Mouse (Mus musculus) cerebellum, postnatal 14 days (tissue): ENCODE results near the gene Hras.

Experiments
- DNase-seq, 2 experiments: peaks; one replicate each; pipeline ENCODE4 v3.0.0; 2021; ENCODE audit warnings: mixed read lengths in 2 of 2

Gene Hras

DNA sequence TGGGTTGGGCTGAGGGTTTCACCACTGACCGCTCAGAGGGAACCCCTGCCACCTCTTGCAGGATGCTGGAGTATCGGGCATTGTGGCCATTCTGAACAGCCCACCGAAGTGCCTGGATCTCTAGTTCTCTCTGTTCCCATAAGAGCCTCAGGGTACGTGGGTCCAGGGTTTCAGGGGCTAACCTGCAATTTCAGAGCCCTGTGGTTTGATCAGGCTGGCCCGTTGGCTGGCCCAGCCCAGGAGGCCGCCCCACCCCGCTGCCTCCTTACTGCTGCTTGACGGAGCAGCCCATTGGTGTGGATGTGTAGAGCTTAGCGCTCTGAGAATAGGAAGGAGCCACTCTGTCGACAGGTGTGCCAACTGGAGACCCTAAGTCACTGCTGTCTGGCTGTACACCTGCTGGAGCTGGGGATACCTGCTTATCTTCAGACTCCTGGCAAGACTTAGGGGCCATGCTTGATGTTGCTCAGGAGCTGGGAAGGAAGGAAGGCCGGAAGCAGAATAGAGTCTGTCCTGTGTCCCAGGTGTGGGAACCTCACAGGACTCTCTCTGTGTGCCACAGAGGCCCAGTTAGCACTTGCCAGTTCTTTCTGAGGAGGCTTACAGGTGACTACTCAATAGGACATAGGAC, 19.9 kb upstream of the Hras start, which contains the start of gene Lmntd2:
Gene Lmntd2 (minus strand): TSS at position 476 of the 631 bp plus-strand sequence.
- DNase-seq, result no peak

DNA sequence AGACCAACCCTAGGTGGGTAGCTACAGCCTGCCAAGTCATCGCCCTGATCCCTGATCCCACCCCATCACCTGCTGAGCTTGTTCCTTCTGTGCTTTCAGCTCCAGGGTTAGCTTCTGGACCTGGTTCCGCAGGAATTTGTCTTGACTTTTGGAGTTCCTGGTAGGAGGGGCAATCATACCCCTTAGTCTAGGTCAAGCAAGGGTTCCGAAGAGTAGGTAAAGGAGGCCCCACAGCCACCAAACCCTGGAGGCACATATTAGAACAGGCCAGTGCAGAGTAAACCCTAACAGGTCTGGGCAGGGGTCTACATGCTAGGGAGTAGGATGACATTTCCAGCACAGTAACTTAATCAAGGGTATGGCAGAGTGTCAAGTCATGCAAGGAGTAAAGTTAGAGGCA, 19.3 kb upstream of the Hras start:
- no peak for DNase-seq

DNA sequence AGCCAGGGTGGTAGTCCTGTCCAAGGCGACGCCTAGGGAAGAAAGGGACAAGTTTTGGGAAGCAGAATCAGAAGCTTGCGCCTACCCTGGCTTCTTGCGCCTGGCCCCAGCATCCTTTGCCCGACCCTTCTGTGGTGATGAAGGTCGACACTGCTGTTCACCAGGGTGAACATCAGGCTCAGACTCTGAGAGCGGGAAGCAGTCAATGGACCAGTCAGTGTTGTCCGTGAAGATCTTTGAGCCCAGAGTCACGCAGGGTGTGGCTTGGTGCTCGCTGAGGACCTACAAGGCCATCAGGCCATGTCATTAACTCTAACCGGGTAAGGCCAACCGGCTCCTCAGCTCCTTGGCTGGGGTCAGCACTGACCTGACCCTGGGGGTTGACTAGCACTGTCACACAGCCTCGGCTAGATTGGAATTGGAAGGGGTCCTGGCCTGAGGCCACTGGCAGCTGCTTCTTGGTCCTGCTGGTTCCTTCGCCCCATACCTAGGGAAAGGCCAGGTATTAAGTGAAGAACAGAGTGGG, 16.9 kb upstream of the Hras start:
- no peak for DNase-seq

DNA sequence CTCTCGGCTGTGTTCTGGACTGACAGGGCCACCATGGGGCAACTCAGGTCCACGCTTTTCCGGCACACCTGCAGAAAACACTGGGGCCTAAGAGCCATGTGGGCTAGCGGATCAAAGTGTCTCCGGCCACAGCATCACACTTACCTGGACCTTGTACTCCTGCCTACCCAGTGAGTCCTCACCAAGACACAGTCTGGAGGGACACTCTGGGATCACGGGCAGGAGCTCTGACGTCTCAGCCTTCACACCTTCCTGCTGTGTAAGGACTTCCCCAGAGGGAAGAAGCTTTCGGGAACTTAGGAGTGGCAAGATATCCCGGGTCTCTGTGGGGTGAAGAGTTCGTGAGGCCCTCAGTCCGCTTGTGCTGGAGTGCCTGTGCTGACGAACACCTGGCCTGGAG, 16.3 kb upstream of the Hras start:
- no peak for DNase-seq

DNA sequence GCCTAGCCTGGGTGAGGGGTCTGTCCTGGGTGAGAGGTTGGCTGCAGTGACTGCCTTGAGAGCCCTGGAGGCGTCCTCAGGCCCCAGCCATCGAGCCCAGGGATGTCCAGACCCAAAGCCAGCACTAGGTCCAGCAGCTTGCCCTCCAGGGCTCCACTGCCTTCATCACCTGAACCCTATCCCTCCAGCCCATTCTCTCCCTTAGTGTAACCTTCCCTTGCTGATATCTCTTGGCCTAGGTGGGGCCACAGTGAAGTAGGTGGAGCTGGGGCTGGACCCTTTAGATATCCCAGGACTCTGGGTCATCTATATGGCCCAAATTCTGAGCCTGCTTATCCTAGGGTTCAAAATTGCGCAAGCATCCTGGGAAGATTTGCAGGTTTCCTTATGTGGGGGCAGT, 15.7 kb upstream of the Hras start:
- no peak for DNase-seq

DNA sequence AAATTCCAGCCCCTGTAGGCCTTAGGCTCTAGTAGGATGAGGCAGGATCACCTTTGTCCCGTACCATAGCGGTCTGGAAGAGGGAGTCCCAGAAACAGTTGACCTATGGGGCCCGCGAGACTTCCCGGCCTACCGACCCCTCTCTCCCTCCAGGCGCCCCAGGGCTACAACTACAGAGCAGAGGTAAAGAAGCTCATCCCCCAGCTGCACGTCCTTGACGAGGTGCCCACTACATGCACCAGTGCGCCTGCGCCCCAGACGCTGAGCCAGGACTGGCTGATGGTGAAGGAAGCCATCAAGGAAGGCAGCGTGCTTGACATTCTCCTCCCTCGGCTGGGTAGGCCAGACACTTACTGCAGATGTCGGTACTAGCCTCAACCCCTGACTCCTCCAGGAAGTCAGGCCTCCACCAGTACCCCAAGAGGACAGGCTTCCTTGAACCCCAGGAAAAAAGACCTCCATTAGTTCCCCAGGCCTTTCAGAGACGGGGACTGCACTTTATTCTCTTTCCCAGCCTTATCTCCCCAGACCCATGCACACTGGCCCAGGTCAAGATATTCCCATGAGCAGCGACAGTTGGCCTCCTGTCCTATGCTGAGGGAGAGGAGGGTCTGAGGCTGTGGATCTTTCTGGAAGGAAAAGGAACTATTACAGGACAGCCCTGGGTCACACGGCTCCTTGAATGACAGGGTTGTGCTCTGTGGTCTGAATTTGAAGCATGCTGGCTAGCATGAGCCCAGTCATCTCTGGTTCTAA, 12.6 kb upstream of the Hras start:
- DNase-seq, result no peak

DNA sequence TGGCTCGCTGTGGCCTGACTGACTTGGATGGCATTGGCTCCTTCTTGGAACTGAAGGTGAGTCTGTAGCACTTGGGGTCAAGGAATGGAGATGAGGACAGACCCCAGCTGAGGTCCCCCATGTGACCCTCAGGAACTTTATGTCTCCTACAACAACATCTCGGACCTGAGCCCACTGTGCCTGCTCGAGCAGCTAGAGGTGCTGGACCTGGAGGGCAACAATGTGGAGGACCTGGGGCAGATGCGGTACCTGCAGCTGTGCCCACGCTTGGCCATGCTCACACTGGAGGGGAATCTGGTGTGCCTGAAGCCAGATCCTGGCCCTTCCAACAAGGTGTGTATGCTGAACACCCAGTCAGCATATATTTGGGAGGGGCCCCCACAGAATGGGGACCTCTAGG, 11.7 kb upstream of the Hras start:
- DNase-seq, result no peak

DNA sequence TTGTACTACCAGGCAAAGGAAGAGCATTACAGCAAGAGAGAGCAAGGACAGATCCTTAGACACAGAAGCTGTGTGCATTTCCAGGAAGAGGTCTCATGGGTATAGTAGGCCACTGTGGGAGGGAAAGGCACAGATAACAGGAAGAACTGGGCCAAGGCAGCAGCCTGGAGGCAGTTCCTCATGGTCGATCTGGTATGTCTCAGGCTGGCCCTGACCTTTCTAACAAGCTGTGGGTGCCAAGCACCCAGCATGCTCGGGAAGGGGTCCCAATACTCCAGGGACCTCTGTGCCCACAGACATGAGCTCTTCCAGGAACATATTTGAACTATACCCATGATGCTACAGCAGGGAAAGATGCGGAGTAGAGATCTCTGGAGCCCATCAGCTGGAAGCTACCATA, 10.7 kb upstream of the Hras start:
- no peak for DNase-seq

DNA sequence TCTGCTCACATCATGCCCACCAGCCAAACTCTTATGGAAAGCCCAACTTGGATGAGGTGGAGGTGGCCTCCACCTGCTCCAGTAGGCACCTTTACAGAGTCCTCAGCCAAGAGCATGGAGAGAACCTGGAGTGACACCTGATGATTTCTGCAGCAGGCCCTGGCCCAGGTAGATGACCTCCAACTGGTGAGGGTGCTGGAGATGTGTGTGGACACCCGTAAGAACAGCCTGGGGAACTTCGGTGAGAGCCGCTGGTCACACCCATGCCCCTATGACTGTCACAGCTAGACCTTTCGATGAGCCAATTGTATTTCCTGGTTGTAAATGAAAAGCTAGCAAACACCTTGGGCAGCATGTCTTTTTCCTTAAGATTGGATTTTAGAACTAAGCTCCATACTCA, 4.3 kb upstream of the Hras start:
- DNase-seq, result no peak

DNA sequence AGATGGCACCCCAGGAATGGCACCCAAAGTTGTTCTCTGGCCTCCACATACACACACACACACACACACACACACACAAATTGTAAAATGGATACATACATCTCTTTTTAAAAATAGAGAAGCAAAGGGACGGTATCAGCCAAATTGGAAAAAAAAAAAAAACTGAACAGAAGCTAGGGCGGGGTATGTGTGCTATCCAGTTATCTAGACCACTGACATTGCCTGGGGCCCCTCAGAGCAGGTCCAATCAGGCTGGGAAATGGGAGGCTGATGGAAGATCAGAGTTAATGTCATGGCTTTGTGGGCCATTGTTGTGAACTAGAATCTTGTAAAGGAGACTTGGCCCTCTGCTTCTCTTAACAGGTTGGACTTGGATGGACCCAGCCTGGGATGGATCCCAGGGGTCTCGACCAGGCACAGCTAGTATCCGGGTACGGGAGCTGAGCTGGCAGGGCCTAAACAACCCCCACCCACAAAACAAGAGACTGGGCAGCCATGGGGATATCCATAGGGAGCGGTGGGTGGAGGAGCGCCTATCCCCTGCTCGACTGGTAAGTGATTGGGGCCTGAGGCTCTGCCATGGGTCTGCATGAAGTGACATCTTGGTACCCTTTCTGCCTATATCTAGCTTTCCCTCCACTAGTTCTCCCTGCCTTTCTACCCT, 2.9 kb upstream of the Hras start:
- no peak for DNase-seq

DNA sequence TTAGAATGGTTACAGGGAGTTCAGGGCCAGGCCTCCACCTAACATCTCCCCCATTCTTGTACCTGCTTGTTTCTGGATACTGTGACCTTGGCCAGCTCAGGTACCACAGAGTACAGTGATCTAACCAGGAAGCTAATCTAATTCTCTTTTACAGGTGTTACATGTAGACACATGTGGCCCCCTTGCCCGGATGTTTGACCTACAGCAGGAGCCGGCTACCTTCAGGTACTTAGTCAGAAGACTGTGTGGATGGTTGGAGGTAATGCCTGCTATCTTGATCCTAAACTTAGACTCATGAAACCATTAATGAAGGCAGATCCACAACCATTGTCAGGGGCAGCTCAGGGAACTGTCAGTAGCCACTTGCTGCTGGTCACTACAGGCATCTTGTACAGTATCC, 1.9 kb upstream of the Hras start:
- DNase-seq, result no peak

DNA sequence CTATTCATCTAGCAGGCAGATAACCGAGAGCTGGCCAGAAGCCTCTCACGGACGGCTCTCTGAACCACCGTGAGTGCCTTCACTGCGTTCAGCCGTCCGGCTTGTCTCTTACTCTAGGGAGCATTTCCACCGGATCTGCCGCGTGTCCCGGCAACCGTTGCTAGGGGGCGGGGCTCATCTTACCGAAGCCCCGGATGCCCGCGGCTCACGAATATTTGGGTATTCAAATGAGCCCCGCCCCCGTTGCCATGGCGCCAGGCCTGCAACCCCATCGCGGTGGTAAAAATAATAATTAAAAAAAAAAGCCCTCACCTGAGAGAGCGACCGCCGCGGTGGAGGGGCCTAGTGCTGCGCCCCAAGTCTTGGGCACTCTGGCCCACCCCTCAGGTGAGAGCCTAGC, 1.0 kb upstream of the Hras start:
- DNase-seq, result peak; percentile 85 to 93

DNA sequence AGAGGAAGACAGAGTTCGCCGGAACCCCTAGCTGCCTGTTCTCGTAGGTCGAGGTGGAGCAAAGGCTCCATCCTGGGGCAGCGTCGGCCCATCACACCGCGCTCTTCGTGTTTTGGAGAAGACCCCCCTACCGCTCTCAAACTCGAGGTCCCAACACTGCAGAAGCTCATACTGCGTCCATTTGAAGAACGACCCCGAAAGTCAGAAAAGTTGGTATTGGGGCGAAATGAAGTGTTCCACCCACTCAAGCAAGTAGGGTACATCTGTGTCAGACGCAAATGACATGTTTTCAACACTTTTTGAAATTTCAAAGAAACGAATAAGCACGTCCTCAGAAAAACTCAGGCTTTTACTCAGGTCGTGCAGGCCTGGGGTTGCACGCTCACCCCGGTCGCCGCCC, 604 bp upstream of the Hras start:
- DNase-seq, result no peak

DNA sequence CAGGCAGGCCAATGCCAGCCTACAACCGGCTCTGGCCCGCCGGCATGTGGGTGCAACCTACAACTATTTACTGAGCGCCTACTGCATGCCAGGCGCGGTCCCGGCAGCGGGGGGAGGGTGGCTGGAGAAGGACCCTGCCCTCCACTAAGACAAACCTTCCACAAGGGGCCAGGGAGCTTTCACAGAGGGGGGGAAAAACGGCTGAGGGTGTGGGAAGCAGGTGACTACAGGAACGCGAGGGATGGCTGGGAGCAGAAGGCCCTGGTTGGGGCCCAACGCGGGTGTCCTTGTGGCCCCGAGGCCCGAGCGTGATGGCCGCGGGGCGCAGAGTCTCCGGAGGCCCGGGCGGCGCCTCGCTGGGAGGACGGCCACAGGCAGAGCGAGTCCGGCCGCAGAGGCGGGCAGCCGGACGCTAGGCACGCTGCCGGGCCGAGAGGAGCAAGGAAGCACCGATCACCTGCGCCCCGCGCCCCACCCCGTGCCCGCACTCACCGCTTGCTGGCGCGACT, 403 bp downstream of the Hras start:
- DNase-seq, result peak in 1 of 2 experiments; percentile 64

DNA sequence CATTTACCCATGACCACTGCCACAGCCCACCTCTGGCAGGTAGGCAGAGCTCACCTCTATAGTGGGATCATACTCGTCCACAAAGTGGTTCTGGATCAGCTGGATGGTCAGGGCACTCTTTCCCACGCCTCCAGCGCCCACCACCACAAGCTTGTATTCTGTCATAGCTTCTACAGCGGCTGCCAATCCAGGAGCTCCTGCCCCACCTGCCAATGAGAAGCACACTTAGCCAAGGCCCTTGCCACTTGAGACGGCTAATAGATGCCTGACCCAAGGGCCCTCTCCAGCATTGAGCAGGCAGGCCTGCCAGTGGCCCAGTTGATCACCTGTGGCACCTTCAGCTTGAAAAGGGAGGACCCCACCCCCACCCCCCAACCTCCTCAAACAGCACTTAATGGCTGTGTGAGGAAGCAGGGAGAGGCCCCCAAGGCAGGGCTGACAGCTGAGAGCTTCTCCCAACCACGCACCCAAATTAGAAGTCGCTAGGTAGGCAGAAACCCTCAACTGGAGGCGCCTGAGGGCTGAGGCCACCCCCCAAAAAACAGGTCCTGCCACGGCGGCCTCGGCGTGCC, 943 bp downstream of the Hras start:
- DNase-seq, result peak; percentile 22 to 32

DNA sequence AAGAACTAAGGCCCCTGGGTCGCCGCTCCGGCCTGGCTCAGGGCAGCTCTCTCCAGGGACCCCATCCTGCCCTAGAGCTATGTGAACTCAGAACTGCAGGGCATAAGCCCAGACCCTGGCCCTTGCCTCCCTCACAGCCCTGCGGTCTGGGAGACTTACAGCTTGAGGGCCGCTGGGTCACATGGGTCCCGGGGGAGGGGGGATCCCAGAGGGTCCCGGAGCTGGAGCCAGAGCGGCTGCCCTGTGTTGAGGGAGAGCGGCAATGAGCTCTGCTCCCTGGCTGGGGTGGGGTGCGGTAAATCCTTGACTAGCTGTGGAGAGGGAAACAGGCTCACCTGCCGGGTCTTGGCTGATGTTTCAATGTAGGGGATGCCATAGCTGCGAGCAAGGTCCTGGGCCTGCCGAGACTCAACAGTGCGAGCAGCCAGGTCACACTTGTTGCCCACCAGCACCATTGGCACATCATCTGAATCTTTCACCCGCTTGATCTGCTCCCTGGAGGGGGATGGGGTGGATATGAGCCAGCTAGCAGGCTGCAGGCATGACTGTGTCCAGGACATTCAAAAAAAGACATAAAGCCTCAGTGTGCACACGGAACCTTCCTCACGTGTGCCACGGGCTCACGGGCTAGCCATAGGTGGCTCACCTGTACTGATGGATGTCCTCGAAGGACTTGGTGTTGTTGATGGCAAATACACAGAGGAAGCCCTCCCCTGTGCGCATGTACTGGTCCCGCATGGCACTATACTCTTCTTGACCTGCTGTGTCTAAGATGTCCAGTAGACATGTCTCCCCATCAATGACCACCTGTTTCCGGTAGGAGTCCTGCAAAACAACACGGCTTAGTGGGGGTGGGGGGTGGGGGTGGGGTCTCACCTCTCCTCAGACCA, 1.8 kb downstream of the Hras start:
- peak; percentile 26 to 40 for DNase-seq

DNA sequence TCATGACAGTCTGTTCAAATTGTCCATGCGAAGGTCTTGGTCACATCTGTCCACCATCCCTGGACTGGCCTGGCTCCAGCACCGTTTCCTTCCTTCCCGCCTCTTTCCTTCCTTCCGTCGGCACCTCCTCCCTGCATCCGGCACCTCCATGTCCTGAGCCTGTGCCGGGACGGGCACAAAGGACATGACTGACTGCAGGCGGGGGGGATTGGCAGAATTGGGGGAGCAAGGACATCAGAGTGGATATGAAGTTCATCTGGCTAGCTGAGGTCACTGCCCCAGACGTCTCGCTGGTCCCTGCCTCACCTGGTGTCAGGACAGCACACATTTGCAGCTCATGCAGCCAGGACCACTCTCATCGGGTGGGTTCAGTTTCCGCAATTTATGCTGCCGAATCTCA, 2.8 kb downstream of the Hras start:
- no peak for DNase-seq

DNA sequence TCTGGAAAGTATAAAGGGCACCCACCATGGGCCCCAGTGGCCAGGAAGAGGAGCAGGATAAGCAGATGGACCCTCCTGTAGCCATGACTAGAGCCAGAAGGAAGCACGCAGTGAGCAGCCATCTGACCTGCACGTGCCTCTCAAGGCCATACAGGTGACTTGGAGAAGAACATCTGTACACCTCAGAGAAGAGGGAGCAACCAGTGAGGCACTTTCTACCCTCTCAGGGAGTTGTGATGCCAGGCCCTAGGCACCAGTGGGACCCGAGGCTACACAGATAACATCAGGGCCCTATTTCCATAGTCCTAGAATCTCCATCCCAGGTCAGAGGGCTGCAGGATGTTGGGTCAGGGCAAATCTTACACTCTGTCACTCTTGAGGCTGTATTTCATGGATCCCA, 3.6 kb downstream of the Hras start:
- no peak for DNase-seq

DNA sequence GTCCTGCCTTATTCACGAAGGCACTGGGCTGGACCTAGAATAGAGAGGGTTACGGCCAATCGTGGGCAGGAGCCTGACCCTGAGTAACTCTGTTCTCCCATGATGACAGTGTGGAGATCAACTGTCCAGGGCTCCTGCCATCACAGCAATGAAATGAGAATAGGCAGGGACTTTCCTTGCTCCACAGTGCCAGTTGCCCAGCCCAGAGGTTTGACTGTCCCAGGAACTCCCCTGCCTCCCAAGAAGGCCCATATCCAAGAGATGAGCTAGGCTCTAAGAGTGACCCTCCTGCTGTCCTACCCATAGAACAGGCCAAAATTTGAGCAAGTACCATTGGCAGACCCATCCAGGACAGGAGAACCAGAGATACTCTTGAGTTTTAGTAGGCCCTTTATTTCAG, 5.1 kb downstream of the Hras start:
- DNase-seq, result no peak

DNA sequence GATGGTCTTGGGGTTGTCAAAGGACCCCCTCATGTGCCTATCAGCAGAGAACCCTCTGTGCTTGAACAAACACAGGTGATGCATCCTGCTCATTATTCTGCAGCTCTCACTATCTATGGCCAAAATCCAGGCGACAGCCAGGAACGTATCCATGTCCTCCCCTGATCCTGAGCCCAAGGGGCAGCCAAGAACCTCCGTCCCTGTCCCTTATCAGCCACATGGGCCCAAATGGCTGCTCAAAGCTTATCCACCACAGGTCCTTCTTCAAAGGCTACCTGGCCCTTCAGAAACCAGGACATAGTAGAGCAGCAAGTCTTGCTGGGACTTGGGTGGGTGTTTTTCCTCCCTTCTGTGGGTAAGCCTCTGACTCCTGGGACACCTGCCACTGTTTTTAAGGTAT, 5.6 kb downstream of the Hras start:
- DNase-seq, result no peak

DNA sequence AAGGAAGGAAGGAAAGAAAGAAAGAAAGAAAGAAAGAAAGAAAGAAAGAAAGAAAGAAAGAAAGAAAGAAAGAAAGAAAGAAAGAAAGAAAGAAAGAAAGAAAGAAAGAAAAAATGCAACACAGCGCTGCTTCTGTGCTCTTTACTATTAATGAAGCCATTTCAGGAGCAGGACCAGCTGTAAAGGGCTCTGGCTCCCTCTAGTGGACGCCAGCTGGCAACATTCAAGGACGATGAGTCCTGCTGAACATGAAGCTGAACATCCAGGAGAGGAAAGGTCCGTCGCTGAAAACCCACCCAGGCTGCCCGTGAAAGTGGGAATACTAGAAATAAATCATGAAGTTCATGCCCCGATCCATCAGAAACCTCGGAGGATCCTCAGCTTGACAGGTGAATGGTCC, 17.6 kb downstream of the Hras start:
- DNase-seq, result peak; percentile 94

DNA sequence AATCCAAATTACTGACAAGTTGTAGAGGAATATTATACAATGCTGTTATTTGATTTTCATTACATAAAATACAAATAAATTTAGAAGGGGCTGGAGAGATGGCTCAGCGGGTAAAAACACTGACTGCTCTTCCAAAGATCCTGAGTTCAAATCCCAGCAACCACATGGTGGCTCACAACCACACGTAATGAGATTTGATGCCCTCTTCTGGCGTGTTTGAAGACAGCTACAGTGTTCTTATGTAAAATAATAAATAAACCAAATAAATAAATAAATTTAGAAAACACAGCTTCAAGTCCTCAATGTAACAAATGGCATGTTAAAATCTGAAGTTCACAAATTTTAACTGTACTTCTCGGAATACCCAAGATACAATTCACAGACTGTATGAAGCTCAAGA, 18.7 kb downstream of the Hras start:
- DNase-seq, result no peak
